Mouse (Mus musculus): ENCODE results near the gene Tlx3. TPM values are rescaled to one million over a fixed set of nuclear protein-coding genes. Genes with fewer than 3 reads are reported as not detected.

Gene Tlx3
- polyA plus RNA-seq (2012; rRNA removed) = not detected in 2 replicates

GRCm38 (mm10) chr11:33203383-33204328 lies at the start of gene Tlx3:
Tlx3 (minus strand) TSS chr11:33203589.
- DNase-seq (ENCODE audit: low read depth) = no peak

DNA sequence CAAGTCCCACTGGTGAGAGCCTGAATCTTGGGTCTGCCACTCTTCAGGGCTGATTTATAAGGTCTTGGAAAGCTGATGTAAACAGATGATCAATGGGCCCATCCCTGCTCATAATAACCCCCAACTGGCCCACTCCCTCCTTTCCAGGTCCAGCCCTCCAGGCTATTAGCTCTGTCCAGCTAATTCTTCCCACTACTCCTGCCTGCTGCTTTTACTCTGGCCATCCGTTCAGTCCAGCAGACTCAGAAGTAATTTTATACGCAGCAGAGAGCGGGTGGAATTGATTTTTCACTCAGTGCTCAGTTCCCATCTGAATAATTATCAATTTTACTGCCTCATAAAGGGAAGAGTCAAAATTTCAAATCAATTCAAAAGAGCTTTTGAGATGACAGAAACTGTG lies 36.9 kb upstream of the Tlx3 start:
- no peak for DNase-seq (ENCODE audit: low read depth)

DNA sequence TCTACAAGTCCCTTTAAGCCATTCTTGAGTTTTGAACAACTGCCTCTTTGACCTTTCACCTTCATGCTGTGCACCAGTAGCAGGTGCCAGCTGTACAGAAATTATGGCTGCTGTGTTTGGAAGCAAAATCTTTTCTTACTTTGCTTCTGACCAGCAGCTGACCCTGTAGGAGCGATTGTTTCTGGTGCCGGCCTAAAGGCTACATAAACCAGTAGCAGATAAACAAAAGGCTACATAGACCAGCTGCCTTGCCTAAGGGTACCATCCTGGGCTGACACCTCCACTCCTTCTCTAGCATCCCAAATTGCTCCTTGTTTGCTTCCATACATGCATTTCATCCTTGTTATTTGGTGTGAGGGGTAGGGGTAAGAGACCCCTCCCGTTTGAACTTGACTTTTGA lies 30.7 kb upstream of the Tlx3 start:
- no peak for DNase-seq (ENCODE audit: low read depth)

DNA sequence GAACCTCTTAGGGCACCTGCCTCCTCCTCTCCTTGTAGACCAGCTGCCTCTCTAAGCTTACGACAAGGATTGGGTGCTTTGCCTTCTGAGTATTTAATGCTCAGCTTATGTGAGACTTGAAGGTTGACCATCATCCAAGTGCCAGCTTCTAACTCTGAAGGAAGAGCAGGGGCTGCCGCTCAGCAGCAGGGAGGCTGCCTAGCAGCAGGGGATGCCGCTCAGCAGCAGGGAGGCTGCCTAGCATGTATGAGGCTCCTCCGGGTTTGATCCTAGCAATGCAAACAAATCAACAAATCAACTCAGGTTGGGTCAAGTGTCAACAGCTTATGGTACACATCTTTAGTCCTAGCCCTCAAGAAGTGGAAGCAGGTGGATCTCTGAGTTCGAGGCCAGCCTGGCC lies 28.7 kb upstream of the Tlx3 start:
- no peak for DNase-seq (ENCODE audit: low read depth)

GRCm38 (mm10) chr11:33228186-33228585 lies 24.8 kb upstream of the Tlx3 start:
- no peak for DNase-seq (ENCODE audit: low read depth)

DNA sequence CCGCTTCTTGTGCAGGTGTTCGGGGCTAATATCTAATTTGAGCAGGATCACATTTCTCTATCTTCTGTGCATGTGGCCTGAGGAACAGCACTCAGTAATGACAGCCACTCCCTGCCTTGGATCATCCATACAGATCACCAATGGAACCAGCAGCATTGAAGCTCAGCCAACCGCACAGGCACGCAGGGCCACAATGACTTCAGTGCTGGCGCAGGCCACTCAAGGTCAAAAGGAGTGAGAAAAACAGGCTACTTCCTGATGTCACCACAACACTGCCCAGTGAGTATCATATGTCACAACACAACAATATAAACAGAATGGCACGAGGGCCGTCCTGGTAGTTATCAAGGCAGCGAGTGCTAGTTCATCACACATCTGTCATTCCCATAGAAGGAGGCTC lies 23.1 kb upstream of the Tlx3 start:
- no peak for DNase-seq (ENCODE audit: low read depth)

DNA sequence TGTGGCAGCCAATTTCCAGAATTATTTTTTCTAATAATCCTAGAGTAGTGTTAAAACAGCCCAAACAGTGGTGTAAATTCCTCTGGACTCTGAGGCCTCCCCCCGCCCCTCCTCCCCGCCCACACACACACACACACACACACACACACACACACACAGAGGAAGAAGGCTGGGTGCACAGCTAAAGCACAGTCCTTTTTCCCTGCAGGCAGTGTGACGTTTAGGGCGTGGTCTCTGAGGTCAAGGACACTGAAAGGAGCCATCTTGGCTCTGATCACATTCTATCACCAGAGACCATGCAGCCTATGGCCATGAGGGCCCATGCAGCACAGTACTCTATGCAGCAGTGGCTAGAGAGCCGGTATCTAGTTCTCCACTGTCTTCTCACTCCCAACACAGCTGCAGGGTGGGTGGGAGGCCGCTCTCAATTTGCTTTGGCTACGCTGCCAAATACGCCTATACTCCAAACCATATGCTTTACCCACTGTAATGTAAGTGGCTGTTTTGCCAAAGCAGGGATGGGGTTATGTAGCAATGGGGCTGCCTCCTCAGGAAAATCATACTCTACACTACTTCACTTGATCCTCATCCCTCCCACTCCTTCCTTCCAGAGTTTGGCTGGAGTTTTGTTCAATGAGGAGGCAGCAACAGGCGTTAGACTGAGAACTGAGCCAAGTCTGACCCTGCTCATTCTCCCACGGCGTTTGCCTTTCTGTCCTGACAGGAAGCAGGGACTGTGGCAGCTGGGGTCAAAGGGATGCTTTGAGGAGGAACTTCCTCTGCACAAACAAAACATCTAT lies 18.4 kb upstream of the Tlx3 start:
- no peak for DNase-seq (ENCODE audit: low read depth)

DNA sequence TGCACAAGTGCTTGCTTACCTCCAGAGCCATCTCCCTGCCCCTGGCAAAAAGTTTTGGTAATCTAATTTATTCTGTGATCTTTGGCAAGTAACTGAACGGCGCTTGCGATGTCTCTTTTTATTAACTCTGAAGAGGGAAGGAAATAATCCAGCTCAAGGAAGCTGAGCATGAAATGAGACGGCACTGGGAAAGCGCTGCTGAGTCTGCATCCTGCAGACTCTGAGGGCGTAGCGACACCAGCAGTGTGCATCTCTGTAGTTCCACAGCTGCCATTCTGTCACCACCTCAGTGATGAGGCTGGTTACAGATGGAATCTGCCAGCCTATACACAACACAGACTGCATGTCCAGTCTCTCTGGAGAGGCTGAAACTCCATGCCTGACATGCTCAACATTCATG lies 17.4 kb upstream of the Tlx3 start:
- DNase-seq (ENCODE audit: low read depth) = no peak

DNA sequence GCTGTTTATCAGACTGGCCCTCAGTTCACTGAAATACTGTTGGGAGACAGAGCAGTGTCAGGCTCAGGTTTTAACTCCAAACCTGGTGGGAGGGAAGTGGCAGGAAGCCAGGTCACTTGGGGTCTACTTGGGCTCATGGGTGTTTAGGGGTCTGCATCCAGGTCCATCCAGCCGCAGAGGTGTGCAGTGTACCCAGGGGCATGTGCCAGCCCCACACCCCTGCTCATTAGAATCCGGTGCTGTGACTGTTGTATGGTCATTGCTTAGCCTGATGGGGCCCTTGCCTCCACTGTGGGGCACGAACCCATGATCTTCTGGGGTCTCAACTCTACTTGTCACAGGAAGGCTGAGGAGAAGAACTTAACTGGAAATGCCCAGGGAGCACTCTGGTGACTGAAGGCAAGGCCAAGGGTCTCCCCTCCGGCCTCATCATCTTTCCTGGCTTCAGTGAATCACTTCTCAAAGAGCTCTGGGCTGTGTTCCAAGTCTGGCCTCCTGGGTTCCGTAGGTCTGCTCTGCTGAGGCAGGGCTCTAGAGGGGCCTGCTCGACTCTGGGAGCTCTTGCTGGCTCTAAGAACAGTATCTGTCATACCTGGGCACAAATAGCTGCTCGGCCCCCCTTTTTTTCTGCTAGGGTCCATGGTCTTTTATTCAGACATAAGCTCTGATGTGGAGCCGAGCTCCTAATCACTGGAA lies 14.1 kb upstream of the Tlx3 start:
- DNase-seq (ENCODE audit: low read depth) = no peak

- no peak for DNase-seq (ENCODE audit: low read depth)
These were observed 4.0 kb upstream of the Tlx3 start for GRCm38 (mm10) chr11:33207411-33207810.

DNA sequence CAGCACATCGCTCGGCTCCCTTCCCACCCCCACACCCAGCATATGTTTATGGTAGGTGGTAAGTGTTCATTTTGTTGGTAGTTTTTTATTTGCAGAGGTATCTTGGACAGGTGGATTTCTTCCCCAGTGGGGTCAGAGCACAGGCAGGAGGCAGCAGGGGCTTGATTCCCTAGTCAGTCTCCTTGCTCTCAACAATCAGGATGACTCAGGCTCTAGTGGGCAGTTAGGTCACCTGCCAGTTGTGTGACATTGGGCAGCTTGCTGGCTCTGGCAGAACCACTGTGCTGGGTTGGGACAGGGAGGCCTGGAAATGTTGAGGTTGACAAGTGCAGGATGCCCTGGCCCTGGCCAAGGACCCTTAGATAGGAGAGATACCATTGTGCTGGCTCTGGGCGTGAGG lies 1.6 kb upstream of the Tlx3 start:
- no peak for DNase-seq (ENCODE audit: low read depth)

GRCm38 (mm10) chr11:33204329-33204705 lies 928 bp upstream of the Tlx3 start:
- DNase-seq (ENCODE audit: low read depth) = no peak

DNA sequence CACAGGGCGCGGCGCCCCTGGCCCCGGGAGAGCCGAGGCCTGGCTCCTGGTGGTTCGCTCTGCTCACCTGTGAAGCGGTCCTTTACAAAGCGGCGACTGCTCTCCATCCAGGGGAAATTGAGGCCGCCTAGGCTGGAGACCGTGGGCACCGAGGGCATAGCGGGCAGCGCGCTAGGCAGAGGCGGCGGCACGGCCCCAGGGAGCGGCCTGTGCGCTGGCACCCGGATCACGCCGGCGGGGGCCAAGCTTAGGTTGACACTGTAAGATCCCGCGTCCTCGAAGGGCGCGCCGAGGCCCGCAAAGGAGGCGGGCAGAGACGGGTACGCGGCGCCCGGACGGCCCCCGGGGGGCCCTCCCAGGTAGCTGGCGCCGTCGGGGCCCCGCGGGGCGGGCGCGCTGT lies 417 bp downstream of the Tlx3 start:
- DNase-seq (ENCODE audit: low read depth) = no peak

DNA sequence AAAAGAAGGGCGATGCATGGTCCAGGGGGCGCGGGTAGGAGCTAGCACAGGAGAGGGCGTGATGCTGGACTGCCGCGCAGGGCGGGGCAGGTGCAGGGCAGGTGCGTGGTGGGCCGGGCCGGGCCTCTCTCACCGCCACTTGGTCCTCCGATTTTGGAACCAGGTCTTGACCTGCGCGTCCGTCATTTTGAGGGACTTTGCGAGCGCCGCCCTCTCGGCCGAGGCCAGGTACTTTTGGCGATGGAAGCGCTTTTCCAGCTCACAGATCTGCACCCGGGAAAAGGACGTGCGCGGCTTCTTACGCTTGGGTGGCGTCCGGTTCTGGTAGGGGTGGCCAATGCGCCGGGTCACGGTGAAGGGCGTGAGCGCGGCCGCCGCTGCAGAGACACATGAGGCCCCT lies 1.1 kb downstream of the Tlx3 start:
- DNase-seq (ENCODE audit: low read depth) = no peak

DNA sequence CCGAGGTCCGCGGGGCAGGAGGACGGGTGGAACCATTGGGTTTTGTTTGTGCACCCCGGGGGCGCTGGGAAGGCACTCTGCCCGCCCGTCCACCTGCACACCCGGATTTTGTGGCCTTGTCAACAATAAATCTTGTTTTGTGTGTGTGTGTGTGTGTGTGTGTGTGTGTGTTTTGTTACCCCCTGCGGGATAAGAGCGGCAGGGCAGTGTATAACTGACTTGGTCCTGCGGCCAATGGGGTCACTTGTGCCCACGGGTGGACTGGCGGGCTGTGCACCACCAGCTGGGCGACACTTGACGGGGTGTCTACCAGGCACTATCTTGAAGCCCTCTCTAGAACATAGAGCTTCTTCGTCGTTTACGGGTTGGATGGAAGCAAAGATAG lies 1.8 kb downstream of the Tlx3 start:
- no peak for DNase-seq (ENCODE audit: low read depth)

GRCm38 (mm10) chr11:33200764-33201625 lies 2.4 kb downstream of the Tlx3 start:
- DNase-seq (ENCODE audit: low read depth) = no peak

GRCm38 (mm10) chr11:33199906-33200763 lies 3.3 kb downstream of the Tlx3 start:
- DNase-seq (ENCODE audit: low read depth) = no peak

DNA sequence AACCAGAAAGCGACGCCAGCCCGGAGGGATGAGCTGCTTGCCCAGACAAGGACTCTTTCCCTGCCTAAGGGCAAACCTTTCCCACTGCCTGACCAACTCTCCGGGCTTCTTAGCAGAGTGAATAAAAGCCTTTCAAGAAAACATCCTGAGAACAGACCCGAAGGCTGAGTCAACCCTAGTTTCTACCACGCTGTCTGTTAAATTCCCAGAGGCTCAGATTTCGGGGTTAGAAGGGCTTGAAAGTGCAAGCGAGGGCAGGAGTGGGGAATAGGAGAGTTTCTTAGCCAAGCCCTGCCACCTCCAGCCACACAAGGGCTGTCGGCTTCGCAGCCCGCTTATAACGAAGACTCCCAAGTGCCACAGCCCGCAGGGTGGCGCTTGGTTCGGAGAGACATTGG lies 4.3 kb downstream of the Tlx3 start:
- no peak for DNase-seq (ENCODE audit: low read depth)

- DNase-seq (ENCODE audit: low read depth) = no peak
These were observed 4.9 kb downstream of the Tlx3 start for GRCm38 (mm10) chr11:33198351-33199116.

GRCm38 (mm10) chr11:33197673-33198072 lies 5.7 kb downstream of the Tlx3 start:
- DNase-seq (ENCODE audit: low read depth) = no peak

All from gonadal fat pad, adult 2 months (tissue).